Mouse (Mus musculus): ENCODE measurements around the gene Edc4. TPM values are rescaled to one million over a fixed set of nuclear protein-coding genes. Genes with fewer than 3 reads are reported as not detected.

Gene Edc4
- total RNA-seq, 1 experiment, result 93.9 TPM

- in situ Hi-C loops (cut with MboI; ENCODE audit: low sequenced_read_pairs in 2 of 2, unreplicated experiment in 2 of 2), result no loop called here
- Histone ChIP-seq H3K4me3 (ENCODE audit: insufficient read depth in 1 of 2, low read depth in 1 of 2, low read length in 2 of 2, poor library complexity in 1 of 2, severe bottlenecking in 1 of 2) (peak overlapping the region; percentile 91 to 98), H3K27ac (ENCODE audit: insufficient read depth, low read depth, low read length, poor library complexity, severe bottlenecking) (no peak overlapping the region), H3K9ac (ENCODE audit: insufficient read depth, low read depth, low read length, poor library complexity, severe bottlenecking) (peak overlapping the region; percentile 97), H3K9me3 (ENCODE audit: control insufficient read depth, insufficient read depth, low read depth, low read length) (no peaks in the 10 kb centered on the region), H3K4me1 (ENCODE audit: control insufficient read depth in 2 of 2, insufficient read depth in 2 of 2, low read length in 2 of 2, poor library complexity in 1 of 2) (peaks cover 5 to 9% of the 10 kb centered on the region in 2 experiments; a peak in 3 of 4 replicates), H3K36me3 (ENCODE audit: control insufficient read depth, insufficient read depth, low read length, poor library complexity, severe bottlenecking) (0 out of 2 replicates have a peak, but pooled peaks cover 3% of the 10 kb centered on the region)
- DNase-seq (ENCODE audit: low read depth, low spot score), result no peak
- TF ChIP-seq CHD2 (IDR thresholded peaks at IDR 0.05; ENCODE audit: low read depth, low read length) (no peak), ZC3H11A (IDR thresholded peaks at IDR 0.05; ENCODE audit: borderline replicate concordance, low read depth, low read length) (no peak), MAFK (IDR thresholded peaks at IDR 0.05; ENCODE audit: insufficient read depth, low read depth, low read length) (no peak), HCFC1 (IDR thresholded peaks at IDR 0.05; ENCODE audit: borderline replicate concordance, insufficient read depth, low read length) (no peak), ZNF384 (IDR thresholded peaks at IDR 0.05; ENCODE audit: low read depth, low read length) (no peak)
Observed at GRCm38 (mm10) chr8:105855248-105856167, 25.2 kb upstream of the Edc4 start.

DNA sequence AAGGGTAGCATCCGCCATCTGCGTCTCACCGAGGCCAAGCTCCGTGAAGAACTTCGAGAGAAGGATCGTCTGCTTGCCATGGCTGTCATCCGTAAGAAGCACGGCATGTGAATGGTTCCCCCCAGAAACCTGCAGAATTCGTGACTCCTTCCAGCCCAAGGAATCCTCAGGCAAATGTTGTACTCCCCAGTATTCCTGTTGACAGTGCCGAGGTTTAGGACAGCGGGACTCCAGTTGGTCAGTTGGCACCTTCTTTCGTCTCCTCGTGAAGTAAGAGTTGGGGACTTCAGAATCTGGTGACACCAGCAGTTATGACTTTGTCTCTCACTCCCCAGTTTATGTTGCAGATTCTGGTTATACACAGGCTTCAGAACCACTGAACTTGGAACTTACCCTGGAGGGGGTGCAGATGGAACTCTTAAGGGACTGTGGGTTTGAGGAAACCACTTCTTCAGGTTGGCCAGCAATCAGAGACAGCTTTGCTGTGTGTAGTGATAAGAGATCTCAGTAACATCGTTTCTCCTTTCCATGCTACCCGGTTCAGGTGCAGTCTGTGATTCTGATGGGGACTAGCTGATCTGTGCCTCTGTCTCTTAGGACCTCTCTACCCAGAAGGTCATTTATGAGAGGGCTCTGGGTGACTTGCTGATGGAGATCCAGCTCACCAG lies 24.4 kb upstream of the Edc4 start:
- no peak for DNase-seq (ENCODE audit: low read depth, low spot score)
- Histone ChIP-seq H3K9ac (ENCODE audit: insufficient read depth, low read depth, low read length, poor library complexity, severe bottlenecking) (peak overlapping the region; percentile 97), H3K4me3 (ENCODE audit: insufficient read depth in 1 of 2, low read depth in 1 of 2, low read length in 2 of 2, poor library complexity in 1 of 2, severe bottlenecking in 1 of 2) (peak overlapping the region; percentile 91 to 98), H3K36me3 (ENCODE audit: control insufficient read depth, insufficient read depth, low read length, poor library complexity, severe bottlenecking) (0 out of 2 replicates have a peak, but pooled peaks cover 3% of the 10 kb centered on the region), H3K27ac (ENCODE audit: insufficient read depth, low read depth, low read length, poor library complexity, severe bottlenecking) (no peak overlapping the region), H3K4me1 (ENCODE audit: control insufficient read depth in 2 of 2, insufficient read depth in 2 of 2, low read length in 2 of 2, poor library complexity in 1 of 2) (peaks cover 4 to 7% of the 10 kb centered on the region in 2 experiments; a peak in 3 of 4 replicates), H3K9me3 (ENCODE audit: control insufficient read depth, insufficient read depth, low read depth, low read length) (no peaks in the 10 kb centered on the region)
- in situ Hi-C loops (cut with MboI; ENCODE audit: low sequenced_read_pairs in 2 of 2, unreplicated experiment in 2 of 2), result no loop called here
- TF ChIP-seq ZNF384 (IDR thresholded peaks at IDR 0.05; ENCODE audit: low read depth, low read length) (no peak), HCFC1 (IDR thresholded peaks at IDR 0.05; ENCODE audit: borderline replicate concordance, insufficient read depth, low read length) (no peak), MAFK (IDR thresholded peaks at IDR 0.05; ENCODE audit: insufficient read depth, low read depth, low read length) (no peak), ZC3H11A (IDR thresholded peaks at IDR 0.05; ENCODE audit: borderline replicate concordance, low read depth, low read length) (no peak)

- Histone ChIP-seq H3K9me3 (ENCODE audit: control insufficient read depth, insufficient read depth, low read depth, low read length) (no peaks in the 10 kb centered on the region), H3K27ac (ENCODE audit: insufficient read depth, low read depth, low read length, poor library complexity, severe bottlenecking) (no peak overlapping the region), H3K9ac (ENCODE audit: insufficient read depth, low read depth, low read length, poor library complexity, severe bottlenecking) (no peak overlapping the region; the same call in 1 of the 2 replicates), H3K4me1 (ENCODE audit: control insufficient read depth in 2 of 2, insufficient read depth in 2 of 2, low read length in 2 of 2, poor library complexity in 1 of 2) (peaks cover 11 to 13% of the 10 kb centered on the region in 2 experiments), H3K36me3 (ENCODE audit: control insufficient read depth, insufficient read depth, low read length, poor library complexity, severe bottlenecking) (0 out of 2 replicates have a peak, but pooled peaks cover 4% of the 10 kb centered on the region), H3K4me3 (ENCODE audit: insufficient read depth in 1 of 2, low read depth in 1 of 2, low read length in 2 of 2, poor library complexity in 1 of 2, severe bottlenecking in 1 of 2) (no peak overlapping the region)
- in situ Hi-C loops (cut with MboI; ENCODE audit: low sequenced_read_pairs in 2 of 2, unreplicated experiment in 2 of 2), result no loop called here
- no peak for TF ChIP-seq MAFK (IDR thresholded peaks at IDR 0.05; ENCODE audit: insufficient read depth, low read depth, low read length)
- TF ChIP-seq HCFC1 (IDR thresholded peaks at IDR 0.05; ENCODE audit: borderline replicate concordance, insufficient read depth, low read length), result no peak
- no peak for TF ChIP-seq CHD2 (IDR thresholded peaks at IDR 0.05; ENCODE audit: low read depth, low read length)
- no peak for TF ChIP-seq ZNF384 (IDR thresholded peaks at IDR 0.05; ENCODE audit: low read depth, low read length)
- no peak for TF ChIP-seq ZC3H11A (IDR thresholded peaks at IDR 0.05; ENCODE audit: borderline replicate concordance, low read depth, low read length)
- no peak for DNase-seq (ENCODE audit: low read depth, low spot score)
Observed at GRCm38 (mm10) chr8:105858495-105858894, 22.2 kb upstream of the Edc4 start.

DNA sequence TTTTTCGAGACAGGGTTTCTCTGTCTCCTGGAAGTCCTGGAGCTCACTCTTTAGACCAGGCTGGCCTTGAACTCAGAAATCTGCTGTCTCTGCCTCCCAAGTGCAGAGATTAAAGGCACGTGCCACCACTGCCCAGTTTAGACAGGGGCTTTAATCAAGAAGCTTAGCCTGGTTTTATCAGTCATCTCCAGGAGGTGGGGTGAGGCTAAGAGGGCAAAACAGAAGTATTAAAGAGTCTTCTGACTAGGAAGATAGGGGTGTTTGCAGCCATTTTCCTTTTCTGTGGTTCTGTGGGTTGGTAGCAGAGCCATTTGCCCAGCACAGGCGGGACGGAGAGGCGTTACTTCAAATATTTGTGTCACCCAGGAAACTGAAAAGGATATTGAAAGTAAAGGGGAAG lies 21.4 kb upstream of the Edc4 start:
- Histone ChIP-seq H3K9me3 (ENCODE audit: control insufficient read depth, insufficient read depth, low read depth, low read length) (no peaks in the 10 kb centered on the region), H3K27ac (ENCODE audit: insufficient read depth, low read depth, low read length, poor library complexity, severe bottlenecking) (no peak overlapping the region), H3K9ac (ENCODE audit: insufficient read depth, low read depth, low read length, poor library complexity, severe bottlenecking) (peak overlapping the region; percentile 82; the same call in 1 of the 2 replicates), H3K4me1 (ENCODE audit: control insufficient read depth in 2 of 2, insufficient read depth in 2 of 2, low read length in 2 of 2, poor library complexity in 1 of 2) (peaks cover 13 to 15% of the 10 kb centered on the region in 2 experiments), H3K36me3 (ENCODE audit: control insufficient read depth, insufficient read depth, low read length, poor library complexity, severe bottlenecking) (peaks cover 6% of the 10 kb centered on the region; the same call in 1 of the 2 replicates), H3K4me3 (ENCODE audit: insufficient read depth in 1 of 2, low read depth in 1 of 2, low read length in 2 of 2, poor library complexity in 1 of 2, severe bottlenecking in 1 of 2) (peak overlapping the region in 1 of 2 experiments; percentile 55; a peak in 1 of 4 replicates)
- no peak for TF ChIP-seq ZNF384 (IDR thresholded peaks at IDR 0.05; ENCODE audit: low read depth, low read length)
- no peak for TF ChIP-seq MAFK (IDR thresholded peaks at IDR 0.05; ENCODE audit: insufficient read depth, low read depth, low read length)
- TF ChIP-seq ZC3H11A (IDR thresholded peaks at IDR 0.05; ENCODE audit: borderline replicate concordance, low read depth, low read length), result no peak
- TF ChIP-seq HCFC1 (IDR thresholded peaks at IDR 0.05; ENCODE audit: borderline replicate concordance, insufficient read depth, low read length), result no peak
- DNase-seq (ENCODE audit: low read depth, low spot score), result no peak
- in situ Hi-C loops (cut with MboI; ENCODE audit: low sequenced_read_pairs in 2 of 2, unreplicated experiment in 2 of 2), result no loop called here

All from ES-E14 (cell line).